Mouse (Mus musculus): Measurements from ENCODE around the gene Abhd16b. TPM values are rescaled to one million over a fixed set of nuclear protein-coding genes. Genes with fewer than 3 reads are reported as not detected.
A peak's percentile ranks its signal among the peaks of the same experiment; 100 is the strongest.

Abhd16b gene
- total and polyA plus RNA-seq, 2 experiments from 2014 or later: not detected

GRCm38 (mm10) chr2:181483120-181483519 lies 9.9 kb upstream of the Abhd16b start:
- H3K27ac ChIP-seq (ENCODE audit: low read depth): peak overlapping the region; percentile 67
- peak overlapping the region; percentile 41; the same call in 1 of the 2 replicates for H3K9ac ChIP-seq (replicated peaks; ENCODE audit: low read depth, low read length)
- WGBS: 33% methylated on average over 2 of the region's 2 CpGs
- no peaks in the 10 kb centered on the region for H3K9me3 ChIP-seq (replicated peaks; ENCODE audit: control insufficient read depth, low read length)
- no peak overlapping the region for H3K4me3 ChIP-seq (ENCODE audit: low read depth, low read length)
- H3K4me2 ChIP-seq (ENCODE audit: low read depth, low read length): peak overlapping the region; percentile 52
- no peaks in the 10 kb centered on the region for H3K36me3 ChIP-seq (replicated peaks; ENCODE audit: control insufficient read depth, insufficient read depth, low read length)
- ATAC-seq (ENCODE audit: insufficient read depth, low read depth): no peak
- H3K27me3 ChIP-seq (ENCODE audit: control insufficient read depth, insufficient read depth, low read length): no peaks in the 10 kb centered on the region
- TF ChIP-seq EP300 (IDR thresholded peaks at IDR 0.05; ENCODE audit: low read depth) (no peak), CTCF (IDR thresholded peaks at IDR 0.05; ENCODE audit: low read depth) (no peak)
- no peak for DNase-seq (ENCODE audit: low spot score)
- peaks cover 17% of the 10 kb centered on the region; the same call in 1 of the 2 replicates for H3K4me1 ChIP-seq (ENCODE audit: control insufficient read depth, insufficient read depth)

- DNase-seq (ENCODE audit: low spot score): peak; percentile 72
- Histone ChIP-seq H3K4me2 (ENCODE audit: low read depth, low read length) (peak overlapping the region; percentile 52), H3K4me1 (ENCODE audit: control insufficient read depth, insufficient read depth) (peaks cover 18% of the 10 kb centered on the region; the same call in 1 of the 2 replicates), H3K27me3 (ENCODE audit: control insufficient read depth, insufficient read depth, low read length) (no peaks in the 10 kb centered on the region), H3K9ac (replicated peaks; ENCODE audit: low read depth, low read length) (peak overlapping the region; percentile 41; the same call in 1 of the 2 replicates), H3K27ac (ENCODE audit: low read depth) (peak overlapping the region; percentile 67), H3K9me3 (replicated peaks; ENCODE audit: control insufficient read depth, low read length) (no peaks in the 10 kb centered on the region), H3K4me3 (ENCODE audit: low read depth, low read length) (peak overlapping the region; percentile 20), H3K36me3 (replicated peaks; ENCODE audit: control insufficient read depth, insufficient read depth, low read length) (no peaks in the 10 kb centered on the region)
- TF ChIP-seq CTCF (IDR thresholded peaks at IDR 0.05; ENCODE audit: low read depth) (peak; percentile 56), EP300 (IDR thresholded peaks at IDR 0.05; ENCODE audit: low read depth) (peak; percentile 63; the same call in 1 of the 2 replicates)
- WGBS: 27% methylated on average over 7 of the region's 7 CpGs
- peak; percentile 50 for ATAC-seq (ENCODE audit: insufficient read depth, low read depth)
Observed at GRCm38 (mm10) chr2:181483562-181484318, 9.3 kb upstream of the Abhd16b start.

- Histone ChIP-seq H3K27me3 (ENCODE audit: control insufficient read depth, insufficient read depth, low read length) (no peaks in the 10 kb centered on the region), H3K27ac (ENCODE audit: low read depth) (peak overlapping the region; percentile 47; the same call in 1 of the 2 replicates), H3K9me3 (replicated peaks; ENCODE audit: control insufficient read depth, low read length) (no peaks in the 10 kb centered on the region), H3K4me3 (ENCODE audit: low read depth, low read length) (no peak overlapping the region), H3K4me1 (ENCODE audit: control insufficient read depth, insufficient read depth) (peaks cover 18% of the 10 kb centered on the region; the same call in 1 of the 2 replicates), H3K4me2 (ENCODE audit: low read depth, low read length) (no peak overlapping the region), H3K9ac (replicated peaks; ENCODE audit: low read depth, low read length) (no peak overlapping the region), H3K36me3 (replicated peaks; ENCODE audit: control insufficient read depth, insufficient read depth, low read length) (no peaks in the 10 kb centered on the region)
- TF ChIP-seq EP300 (IDR thresholded peaks at IDR 0.05; ENCODE audit: low read depth): no peak
- no peak for TF ChIP-seq CTCF (IDR thresholded peaks at IDR 0.05; ENCODE audit: low read depth)
- 68% methylated on average over 6 of the region's 6 CpGs for WGBS
- DNase-seq (ENCODE audit: low spot score) (no peak), ATAC-seq (ENCODE audit: insufficient read depth, low read depth) (no peak)
Observed at GRCm38 (mm10) chr2:181484456-181485233, 8.4 kb upstream of the Abhd16b start.

DNA sequence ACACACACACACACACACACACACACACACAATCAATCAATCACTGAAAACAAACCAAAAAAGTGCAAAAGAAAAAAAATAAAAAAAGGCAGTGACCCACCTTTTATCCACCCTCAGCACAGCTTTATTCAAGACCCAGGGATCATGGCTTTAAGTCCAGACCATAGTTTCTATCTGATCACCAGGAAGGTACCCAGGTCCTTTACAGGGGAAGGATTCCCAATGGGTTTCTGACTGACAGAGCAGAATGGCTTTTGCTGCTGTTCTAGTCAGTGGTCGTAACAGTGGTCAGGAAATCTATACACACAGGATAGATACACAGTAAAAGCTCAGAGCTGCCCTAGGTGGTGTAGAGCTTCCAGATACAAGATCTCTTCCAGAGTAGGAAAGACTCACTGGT lies 7.3 kb upstream of the Abhd16b start:
- WGBS: 16% methylated on average over 1 of the region's 1 CpGs

More for the DNA sequence above, 7.3 kb upstream of the Abhd16b start:
- Histone ChIP-seq H3K9ac (replicated peaks; ENCODE audit: low read depth, low read length) (no peak overlapping the region), H3K9me3 (replicated peaks; ENCODE audit: control insufficient read depth, low read length) (no peaks in the 10 kb centered on the region), H3K36me3 (replicated peaks; ENCODE audit: control insufficient read depth, insufficient read depth, low read length) (no peaks in the 10 kb centered on the region), H3K4me3 (ENCODE audit: low read depth, low read length) (no peak overlapping the region), H3K4me1 (ENCODE audit: control insufficient read depth, insufficient read depth) (peaks cover 18% of the 10 kb centered on the region; the same call in 1 of the 2 replicates), H3K27ac (ENCODE audit: low read depth) (no peak overlapping the region), H3K4me2 (ENCODE audit: low read depth, low read length) (no peak overlapping the region), H3K27me3 (ENCODE audit: control insufficient read depth, insufficient read depth, low read length) (no peaks in the 10 kb centered on the region)
- no peak for ATAC-seq (ENCODE audit: insufficient read depth, low read depth)
- no peak for DNase-seq (ENCODE audit: low spot score)
- TF ChIP-seq EP300 (IDR thresholded peaks at IDR 0.05; ENCODE audit: low read depth) (no peak), CTCF (IDR thresholded peaks at IDR 0.05; ENCODE audit: low read depth) (no peak)

Measured in heart, postnatal 0 days (tissue).